Mouse (Mus musculus) limb, embryonic 15.5 days (tissue): ENCODE results near the gene Zfp644. TPM values are rescaled to one million over a fixed set of nuclear protein-coding genes. Genes with fewer than 3 reads are reported as not detected.
A peak's percentile ranks its signal among the peaks of the same experiment; 100 is the strongest.

Experiments
- ATAC-seq: fragments of 200-750 bp; cut with Nextera tagmentation; 2 replicates; pipeline ENCODE4 v1.8.0; 2017; ENCODE audit warnings: low read depth, moderate TSS enrichment; ENCODE audit not compliant: insufficient number of reproducible peaks, low FRiP score, low TSS enrichment
- H3K27ac ChIP-seq: fragments of 300-500 bp; sonication (generic); 2 replicates; pipeline ENCODE4 v1.5.1; 2015; ENCODE audit warnings: moderate library complexity, mild to moderate bottlenecking, inconsistent platforms
- H3K27me3 ChIP-seq: fragments of 300-500 bp; sonication (generic); 2 replicates; pipeline ENCODE4 v1.6.1; 2015; ENCODE audit warnings: inconsistent platforms
- H3K36me3 ChIP-seq: fragments of 300-500 bp; sonication (generic); 2 replicates; pipeline ENCODE4 v1.6.1; 2015; ENCODE audit warnings: inconsistent platforms
- H3K4me1 ChIP-seq: fragments of 300-500 bp; sonication (generic); 2 replicates; pipeline ENCODE4 v1.6.1; 2015; ENCODE audit warnings: inconsistent platforms
- H3K4me2 ChIP-seq: fragments of 300-500 bp; sonication (generic); 2 replicates; pipeline ENCODE4 v1.6.1; 2015; ENCODE audit warnings: mild to moderate bottlenecking, inconsistent platforms
- H3K4me3 ChIP-seq: fragments of 300-500 bp; sonication (generic); 2 replicates; pipeline ENCODE4 v1.5.1; 2015; ENCODE audit warnings: mild to moderate bottlenecking, inconsistent platforms
- H3K9ac ChIP-seq: fragments of 300-500 bp; sonication (generic); 2 replicates; pipeline ENCODE4 v1.6.1; 2015; ENCODE audit warnings: inconsistent platforms
- H3K9me3 ChIP-seq: fragments of 300-500 bp; sonication (generic); 2 replicates; pipeline ENCODE4 v1.6.1; 2016; ENCODE audit warnings: inconsistent platforms
- WGBS: fragments of 180-500 bp; shearing (Covaris S2); methylation state at CpG from one replicate; pipeline ENCODE4 v1.1.7; 2015; 5-methylcytosine and 5-hydroxymethylcytosine counted together
- polyA plus RNA-seq: library from polyadenylated mRNA; unstranded; fragments of >200 nt; fragmentation: Nextera tagmentation; extraction: Ambion mirVana; gene quantifications from 2 replicates; pipeline ENCODE4 v1.2.1, GENCODE M21; 2015

Zfp644 gene
- polyA plus RNA-seq, 1 experiment from 2014 or later = 61.4 TPM

DNA sequence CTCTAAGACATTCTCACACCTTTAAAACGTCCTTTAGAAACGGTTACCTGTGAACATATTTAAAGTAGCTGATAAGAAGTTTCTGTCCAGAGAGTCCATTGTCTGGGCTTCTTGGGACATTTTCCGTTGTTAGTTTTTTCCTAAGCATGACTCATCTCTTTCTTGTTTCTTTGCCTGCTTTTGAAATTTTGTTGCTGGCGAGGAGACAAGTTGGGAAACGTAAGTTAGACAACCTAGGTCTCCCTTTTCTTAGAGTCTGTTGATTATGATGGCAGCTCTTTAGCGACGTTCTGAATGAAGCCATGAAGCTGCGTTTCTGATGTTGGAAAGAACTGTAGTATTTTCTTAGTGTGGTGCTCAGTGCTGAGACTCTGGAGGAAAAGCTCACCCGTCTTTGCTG lies 108.1 kb downstream of the Zfp644 start:
- peaks cover 12% of the 10 kb centered on the region; the same call in 1 of the 2 replicates for H3K36me3 ChIP-seq
- no peak overlapping the region for H3K9ac ChIP-seq
- no peaks in the 10 kb centered on the region for H3K9me3 ChIP-seq
- H3K4me1 ChIP-seq = no peaks in the 10 kb centered on the region
- no peak overlapping the region for H3K4me2 ChIP-seq
- H3K4me3 ChIP-seq = no peak overlapping the region
- 89% methylated on average over 9 of the region's 9 CpGs for WGBS
- no peak for ATAC-seq
- H3K27ac ChIP-seq = no peak overlapping the region
- no peaks in the 10 kb centered on the region for H3K27me3 ChIP-seq

DNA sequence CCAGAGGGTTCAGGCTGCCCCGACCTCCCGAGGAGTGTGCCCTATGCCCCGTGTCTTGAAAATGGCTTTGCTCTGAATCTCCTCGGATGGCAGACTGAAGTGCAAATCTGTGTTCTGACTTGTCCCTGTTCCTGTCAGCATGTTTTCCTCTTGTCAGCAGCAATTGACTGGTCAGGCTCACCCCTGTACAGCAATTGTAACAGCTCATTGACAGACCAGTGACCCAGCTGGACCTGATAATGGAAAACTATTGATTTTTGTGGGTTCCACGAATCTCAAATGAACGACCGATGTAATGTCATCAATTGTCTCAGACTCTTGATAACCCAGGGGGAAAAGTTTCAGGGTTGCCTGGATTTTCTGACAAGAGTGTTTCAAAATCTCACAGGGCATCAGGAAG lies 116.1 kb downstream of the Zfp644 start:
- H3K36me3 ChIP-seq = no peaks in the 10 kb centered on the region
- no peaks in the 10 kb centered on the region for H3K4me1 ChIP-seq
- WGBS = 78% methylated on average over 7 of the region's 7 CpGs
- no peaks in the 10 kb centered on the region for H3K9me3 ChIP-seq
- no peak overlapping the region for H3K4me3 ChIP-seq
- peaks cover 15% of the 10 kb centered on the region for H3K27me3 ChIP-seq
- no peak for ATAC-seq
- H3K27ac ChIP-seq = no peak overlapping the region
- H3K9ac ChIP-seq = no peak overlapping the region
- H3K4me2 ChIP-seq = no peak overlapping the region

DNA sequence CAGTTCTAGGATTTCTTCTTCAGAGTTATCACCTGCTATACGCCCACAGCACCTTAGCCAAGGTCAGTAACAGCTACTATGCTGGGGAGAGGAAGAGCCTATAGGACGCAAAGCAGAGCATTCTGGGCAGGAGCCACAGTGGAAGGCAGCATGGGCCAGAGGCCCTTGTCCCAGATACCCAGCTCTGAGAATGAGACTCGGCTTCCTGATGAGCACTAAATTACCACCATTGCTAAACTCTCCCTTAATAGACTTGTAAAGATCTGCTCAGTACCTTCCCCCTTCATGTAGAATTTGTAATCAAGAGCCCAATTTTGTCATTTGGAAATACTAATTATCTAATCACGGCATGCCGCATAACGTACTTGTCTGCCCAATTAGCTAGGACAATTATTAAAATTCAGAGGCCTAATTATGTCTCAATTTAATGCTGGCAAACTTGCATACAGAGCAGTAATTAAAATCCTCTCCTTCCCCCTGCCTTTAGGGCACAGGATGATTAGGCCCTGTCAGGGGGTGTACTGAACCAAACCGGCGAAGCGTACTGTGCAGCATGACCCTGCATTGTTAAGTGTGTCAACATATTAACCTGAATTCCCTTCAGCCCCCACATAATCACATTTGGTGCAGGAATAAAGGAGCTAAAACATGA lies 119.7 kb downstream of the Zfp644 start:
- Histone ChIP-seq H3K27ac (no peak overlapping the region), H3K9me3 (no peaks in the 10 kb centered on the region), H3K4me1 (peaks cover 11% of the 10 kb centered on the region), H3K4me2 (no peak overlapping the region), H3K4me3 (no peak overlapping the region), H3K27me3 (peaks cover 41% of the 10 kb centered on the region), H3K9ac (no peak overlapping the region), H3K36me3 (no peaks in the 10 kb centered on the region)
- 49% methylated on average over 9 of the region's 9 CpGs for WGBS
- ATAC-seq = no peak

DNA sequence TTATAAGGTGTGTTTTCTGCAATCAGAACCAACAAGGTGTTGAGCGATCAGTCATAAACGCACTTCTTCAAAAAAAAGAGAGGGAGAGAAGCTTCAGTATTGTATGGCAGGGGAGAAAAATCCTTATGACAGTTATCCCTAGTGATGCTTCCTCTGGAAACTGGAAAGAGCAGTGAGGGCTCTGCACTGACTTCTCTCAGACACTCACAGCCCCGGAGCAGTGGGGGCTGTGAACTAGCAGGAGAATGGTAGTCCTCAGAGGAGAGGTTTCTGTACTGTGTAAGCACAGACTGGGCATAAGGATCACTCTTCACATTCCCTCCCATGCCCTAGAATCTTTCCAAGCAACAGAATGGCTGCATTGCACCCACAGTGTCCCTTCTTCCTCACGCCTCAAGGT lies 122.0 kb downstream of the Zfp644 start:
- H3K4me2 ChIP-seq = peak overlapping the region; percentile 100
- H3K9me3 ChIP-seq = no peaks in the 10 kb centered on the region
- H3K9ac ChIP-seq = no peak overlapping the region
- 22% methylated on average over 4 of the region's 4 CpGs for WGBS
- no peak overlapping the region for H3K4me3 ChIP-seq
- no peak overlapping the region for H3K27ac ChIP-seq
- H3K27me3 ChIP-seq = peaks cover 41% of the 10 kb centered on the region
- ATAC-seq = no peak
- H3K4me1 ChIP-seq = peaks cover 11% of the 10 kb centered on the region
- H3K36me3 ChIP-seq = no peaks in the 10 kb centered on the region

DNA sequence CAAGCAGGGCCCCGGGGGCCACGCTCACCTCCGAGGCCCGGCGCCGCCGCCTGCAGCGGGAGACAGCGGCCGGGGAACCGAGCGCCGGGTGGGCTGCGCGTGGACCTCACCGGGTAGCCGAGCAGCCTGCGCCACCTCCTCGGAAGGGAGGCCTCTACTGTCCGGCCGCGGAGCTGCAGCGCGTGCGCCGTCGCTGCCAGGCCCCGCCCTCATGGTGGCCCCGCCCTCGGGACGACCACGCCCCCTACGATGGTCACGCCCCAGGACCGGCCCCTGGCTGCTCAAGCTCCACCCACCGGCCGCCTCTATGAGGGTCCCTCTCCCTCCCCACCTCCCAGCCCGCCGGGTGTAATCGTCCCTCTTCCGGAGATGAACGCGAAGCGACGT lies 122.5 kb downstream of the Zfp644 start:
- H3K36me3 ChIP-seq = no peaks in the 10 kb centered on the region
- H3K27ac ChIP-seq = no peak overlapping the region
- no peaks in the 10 kb centered on the region for H3K9me3 ChIP-seq
- H3K4me2 ChIP-seq = peak overlapping the region; percentile 100
- peak overlapping the region; percentile 58 for H3K4me3 ChIP-seq
- peaks cover 41% of the 10 kb centered on the region for H3K27me3 ChIP-seq
- H3K4me1 ChIP-seq = peaks cover 11% of the 10 kb centered on the region
- peak overlapping the region; percentile 41 for H3K9ac ChIP-seq
- under 1% methylated on average over 44 of the region's 45 CpGs for WGBS
- peak; percentile 78 for ATAC-seq

DNA sequence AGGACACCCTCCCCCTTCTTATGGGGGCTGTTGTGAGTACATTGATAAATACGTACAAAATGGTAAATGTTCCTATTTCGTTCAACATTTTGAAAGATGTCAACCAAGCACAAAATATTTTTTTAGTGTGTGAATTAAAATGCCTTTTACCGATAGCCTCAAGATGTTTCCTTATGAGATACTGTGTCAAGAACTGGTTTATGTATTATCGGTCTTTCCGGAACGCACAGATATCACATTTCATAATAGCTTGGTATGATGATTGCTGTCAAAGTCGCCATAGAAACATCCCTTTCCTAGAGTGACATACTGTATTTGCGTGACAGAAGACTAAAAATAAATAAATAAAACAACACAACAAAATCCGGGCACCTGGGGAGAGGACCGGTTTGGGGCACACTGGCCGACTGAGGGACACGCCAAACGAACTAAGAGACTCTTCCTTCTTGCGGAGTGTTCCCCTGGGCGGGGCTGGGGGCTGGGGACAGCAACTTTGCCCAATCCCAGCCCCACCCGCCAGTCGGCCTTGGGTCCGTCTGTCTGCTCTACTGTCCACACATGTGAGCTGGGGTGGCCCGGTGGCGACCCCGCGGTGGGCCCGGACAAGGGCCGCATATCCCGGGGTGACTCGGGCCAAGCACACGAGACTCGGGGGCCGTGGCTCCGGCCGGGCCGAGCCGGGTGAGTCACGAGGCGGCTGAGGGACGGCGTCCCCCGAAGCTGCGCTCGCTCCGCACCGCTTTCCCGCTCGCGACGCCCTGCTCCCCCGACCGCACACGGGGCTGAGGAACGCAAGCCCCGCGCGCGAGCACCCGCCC lies 123.1 kb downstream of the Zfp644 start:
- H3K36me3 ChIP-seq = no peaks in the 10 kb centered on the region
- no peak overlapping the region for H3K27ac ChIP-seq
- peak overlapping the region; percentile 58 for H3K4me3 ChIP-seq
- H3K4me1 ChIP-seq = peaks cover 11% of the 10 kb centered on the region
- 4% methylated on average over 55 of the region's 55 CpGs for WGBS
- H3K4me2 ChIP-seq = peak overlapping the region; percentile 100
- H3K9me3 ChIP-seq = no peaks in the 10 kb centered on the region
- H3K27me3 ChIP-seq = peaks cover 41% of the 10 kb centered on the region
- peak; percentile 50 for ATAC-seq
- H3K9ac ChIP-seq = peak overlapping the region; percentile 41

Other genes starting within 250 kb of the Zfp644 start
- gene Barhl2, start 239.1 kb downstream of the Zfp644 start, polyA plus RNA-seq = not detected in 2 replicates
- not detected in 2 replicates for gene Gm17304, start 88.2 kb downstream of the Zfp644 start, polyA plus RNA-seq
- gene Hfm1, start 229.0 kb upstream of the Zfp644 start, polyA plus RNA-seq = 0.73 TPM in 2 replicates